Mouse (Mus musculus): Measurements from ENCODE around the gene Mnd1.

Mnd1 gene

GRCm38 (mm10) chr3:84041739-84042138 is 113.8 kb downstream of the Mnd1 start:
- peak; percentile 75 for DNase-seq (ENCODE audit: low spot score)

- DNase-seq (ENCODE audit: low spot score) = peak; percentile 64
These were observed 115.0 kb downstream of the Mnd1 start for GRCm38 (mm10) chr3:84040476-84041082.

GRCm38 (mm10) chr3:84039646-84040475 is 115.7 kb downstream of the Mnd1 start, which contains the start of gene Tmem131l:
Tmem131l (minus strand) TSS chr3:84040175.
- DNase-seq (ENCODE audit: low spot score) = peak; percentile 81

DNA sequence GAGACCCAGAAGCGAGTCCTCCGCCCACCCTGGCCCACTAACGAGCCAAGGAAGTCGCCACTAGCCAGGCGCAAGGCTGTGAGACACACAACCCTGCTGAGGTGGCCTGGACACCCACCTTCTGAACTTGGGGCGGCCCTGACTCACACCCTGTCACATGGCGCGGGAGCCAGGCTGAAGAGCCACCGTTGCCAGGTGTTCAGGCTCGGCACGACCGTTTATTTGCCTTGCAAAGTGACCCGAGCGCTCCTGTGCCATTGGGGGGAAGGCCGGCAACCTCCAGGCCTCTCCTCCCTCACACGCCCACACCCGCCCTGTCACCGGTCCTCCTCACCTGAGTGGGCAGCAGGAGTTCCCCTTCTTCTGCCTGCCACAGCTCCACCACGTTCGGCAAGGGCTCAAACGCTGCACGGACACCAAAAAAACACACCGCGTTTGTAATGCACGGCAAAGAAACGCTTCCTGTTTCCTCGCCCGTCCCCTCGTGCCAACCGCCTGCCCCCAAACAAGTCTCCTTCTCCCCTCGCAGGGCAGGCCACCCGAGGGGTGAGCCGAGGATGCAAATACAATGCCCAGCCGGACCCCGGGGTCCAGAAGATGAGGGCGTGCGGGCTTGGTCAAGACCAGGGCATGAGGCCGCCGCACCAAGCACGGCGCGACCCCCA is 116.5 kb downstream of the Mnd1 start:
- no peak for DNase-seq (ENCODE audit: low spot score)

GRCm38 (mm10) chr3:84038126-84038525 is 117.5 kb downstream of the Mnd1 start:
- DNase-seq (ENCODE audit: low spot score) = no peak
